Mouse (Mus musculus) bone marrow, adult 2 months (tissue): Measurements from ENCODE around the gene Olfr1297. TPM values are rescaled to one million over a fixed set of nuclear protein-coding genes. Genes with fewer than 3 reads are reported as not detected.

ENCODE experiments used
- H3K27ac ChIP-seq: fragments of 200-500 bp; 2 replicates; pipeline ENCODE4 v1.5.1; 2012; ENCODE audit warnings: low read depth, mild to moderate bottlenecking, control low read depth, inconsistent platforms, low read length; ENCODE audit not compliant: control insufficient read depth, poor library complexity, insufficient read depth
- H3K4me1 ChIP-seq: fragments of 200-500 bp; 2 replicates; pipeline ENCODE4 v1.6.1; 2011; ENCODE audit warnings: low read length; ENCODE audit not compliant: control insufficient read depth, insufficient read depth
- H3K4me3 ChIP-seq: fragments of 200-500 bp; replicated peaks from 2 replicates; pipeline ENCODE3; 2011; ENCODE audit warnings: mild to moderate bottlenecking, low read depth, low read length, control low read depth; ENCODE audit not compliant: control insufficient read depth
- CTCF ChIP-seq: fragments of 200-500 bp; IDR thresholded peaks from 2 replicates; pipeline ENCODE4 v1.5.1; 2011; ENCODE audit warnings: low read length, control low read depth; ENCODE audit not compliant: control insufficient read depth, insufficient read depth
- POLR2A ChIP-seq: fragments of 200-500 bp; IDR thresholded peaks from 2 replicates; pipeline ENCODE4 v1.6.1; 2011; ENCODE audit warnings: low read depth, mild to moderate bottlenecking, control low read depth, low read length, borderline replicate concordance; ENCODE audit not compliant: control insufficient read depth
- WGBS: fragments of 180-500 bp; shearing (Covaris S2); methylation state at CpG from one replicate; pipeline ENCODE4 v1.1.7; 2018; 5-methylcytosine and 5-hydroxymethylcytosine counted together
- polyA plus RNA-seq: library from polyadenylated mRNA; stranded (reverse); fragments of >200 nt; gene quantifications from 2 replicates; pipeline ENCODE4 v1.2.4, GENCODE M21; 2011; ENCODE audit warnings: low replicate concordance; ENCODE audit not compliant: missing spikeins, insufficient read depth, insufficient read length

Olfr1297 gene
- polyA plus RNA-seq: not detected in 2 replicates

GRCm38 (mm10) chr2:111626397-111626796 lies at the start of gene Olfr1297:
Gene Olfr1297 (minus strand): TSS chr2:111626497.
- H3K4me1 ChIP-seq: no peaks in the 10 kb centered on the region
- no peak for TF ChIP-seq POLR2A
- TF ChIP-seq CTCF: no peak
- H3K4me3 ChIP-seq: no peak within 1 kb of the TSS
- H3K27ac ChIP-seq: no peak within 1 kb of the TSS
- 75% methylated on average over 1 of the region's 1 CpGs for WGBS

- TF ChIP-seq POLR2A: no peak
- no peak for TF ChIP-seq CTCF
- H3K27ac ChIP-seq: no peak within 1 kb of the TSS
- no peaks in the 10 kb centered on the region for H3K4me1 ChIP-seq
- no peak within 1 kb of the TSS for H3K4me3 ChIP-seq
- WGBS: 71% methylated on average over 4 of the region's 4 CpGs
These were observed 34.8 kb upstream of the Olfr1297 start, which contains the start of gene Olfr1299 for GRCm38 (mm10) chr2:111661119-111661518. Gene Olfr1299 (plus strand): TSS chr2:111661419.

GRCm38 (mm10) chr2:111649101-111649500 lies 22.8 kb upstream of the Olfr1297 start, which contains the start of gene Olfr1298:
Gene Olfr1298 (minus strand): TSS chr2:111649201.
- no peak for TF ChIP-seq POLR2A
- TF ChIP-seq CTCF: no peak
- Histone ChIP-seq H3K27ac (no peak within 1 kb of the TSS), H3K4me3 (no peak within 1 kb of the TSS), H3K4me1 (no peaks in the 10 kb centered on the region)
- 64% methylated on average over 1 of the region's 1 CpGs for WGBS

GRCm38 (mm10) chr2:111569581-111569980 lies 56.7 kb downstream of the Olfr1297 start, which contains the start of gene Olfr1295:
Gene Olfr1295 (minus strand): TSS chr2:111569681.
- no peak within 1 kb of the TSS for H3K27ac ChIP-seq
- H3K4me1 ChIP-seq: no peaks in the 10 kb centered on the region
- TF ChIP-seq CTCF: no peak
- TF ChIP-seq POLR2A: no peak
- no peak within 1 kb of the TSS for H3K4me3 ChIP-seq

Other genes starting within 250 kb of the Olfr1297 start
- gene Olfr1286, start 203.4 kb downstream of the Olfr1297 start, polyA plus RNA-seq: not detected in 2 replicates
- gene Olfr1287, start 177.4 kb downstream of the Olfr1297 start, polyA plus RNA-seq: not detected in 2 replicates
- not detected in 2 replicates for gene Olfr1288, start 152.4 kb downstream of the Olfr1297 start, polyA plus RNA-seq
- gene Olfr1289, start 145.7 kb downstream of the Olfr1297 start, polyA plus RNA-seq: not detected in 2 replicates
- gene Olfr1290, start 132.7 kb downstream of the Olfr1297 start, polyA plus RNA-seq: not detected in 2 replicates
- not detected in 2 replicates for gene Olfr1291-ps1, start 129.3 kb downstream of the Olfr1297 start, polyA plus RNA-seq
- gene Olfr1293-ps, start 101.3 kb downstream of the Olfr1297 start, polyA plus RNA-seq: 1.2 TPM in 1 of 2 replicates, not detected in the other
- not detected in 2 replicates for gene Olfr1294, start 86.2 kb downstream of the Olfr1297 start, polyA plus RNA-seq
- not detected in 2 replicates for gene Olfr1295, start 56.8 kb downstream of the Olfr1297 start, polyA plus RNA-seq
- not detected in 2 replicates for gene Olfr1298, start 22.7 kb upstream of the Olfr1297 start, polyA plus RNA-seq
- gene Olfr1299, start 34.9 kb upstream of the Olfr1297 start, polyA plus RNA-seq: not detected in 2 replicates
- not detected in 2 replicates for gene Olfr1301, start 124.5 kb upstream of the Olfr1297 start, polyA plus RNA-seq
- gene Olfr1302, start 150.9 kb upstream of the Olfr1297 start, polyA plus RNA-seq: not detected in 2 replicates
- 0.32 TPM in 1 of 2 replicates, not detected in the other for gene Olfr1303, start 193.8 kb upstream of the Olfr1297 start, polyA plus RNA-seq